Comparison of ENCODE assay signal across 17 mouse cellular contexts in the genomic region with DNA sequence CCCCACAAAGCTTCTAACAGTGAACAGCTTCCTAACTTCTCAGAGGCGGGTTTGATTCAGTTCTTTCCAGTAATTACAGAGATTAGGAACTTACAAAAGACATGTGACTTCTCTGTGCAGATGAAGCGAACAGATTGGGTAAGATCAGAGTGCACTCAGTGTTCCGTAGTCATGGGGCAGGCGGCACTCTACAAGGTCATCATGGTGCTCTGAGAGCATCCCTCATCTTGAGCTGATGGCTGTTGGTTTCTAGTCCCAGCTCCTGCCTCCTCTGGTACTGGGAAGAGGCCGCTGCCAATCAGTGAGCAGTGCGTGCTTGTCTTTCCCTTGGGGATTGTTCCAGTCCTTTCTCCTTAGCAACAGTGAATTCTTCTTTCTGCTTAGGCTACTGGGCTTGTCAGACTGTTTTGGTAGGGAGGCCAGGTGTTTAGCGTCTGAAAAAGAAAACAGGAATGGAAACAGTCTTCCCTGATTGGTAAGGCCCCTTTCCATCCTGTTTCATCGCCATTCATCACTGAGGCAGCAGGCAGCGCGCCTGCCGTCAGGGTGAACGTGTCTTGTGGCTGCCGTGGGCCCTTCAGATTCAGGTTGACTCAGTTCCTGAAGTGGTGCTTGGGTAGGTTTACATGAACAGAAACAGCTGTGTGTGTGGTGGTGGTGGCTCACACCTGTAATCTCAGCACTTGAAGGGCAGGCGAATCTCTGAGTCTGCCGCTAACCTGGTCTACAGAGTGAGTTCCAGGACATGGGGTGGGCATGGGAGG. TPM values are rescaled to one million over a fixed set of nuclear protein-coding genes. Genes with fewer than 3 reads are reported as not detected.
DNase-seq lines count a peak whose midpoint lies in the region; ATAC-seq and TF ChIP-seq lines count a peak whose summit lies in the region.
"Had no signal": no experiment of that assay in that cellular context is flagged by ENCODE, and none has a peak within 500 bp of the region (broad histone marks: within the 10 kb centered on the region; RNA-seq: fewer than 3 reads in every experiment).

No protein-coding gene starts in this region.

- no peak overlapping the region for H3K4me2 ChIP-seq in lung, embryonic 14.5 days
- H3K4me2 ChIP-seq: forebrain, embryonic 13.5 days; hindbrain, embryonic 15.5 days; neural tube, embryonic 15.5 days had no signal

- DNase-seq in lung, embryonic 14.5 days = peak; percentile 37
- no peak for DNase-seq in lung, postnatal 14 days
- peak; percentile 28 to 36 for DNase-seq in B cell, adult 2 months
- DNase-seq in thymus, adult 2 months = peak; percentile 53
- no peak for DNase-seq in frontal cortex, postnatal 25 days (ENCODE audit: low spot score in 2 of 2)
- DNase-seq in kidney, adult 2 months = no peak
- DNase-seq in urinary bladder, adult 18-20 months (ENCODE audit: low spot score in 2 of 2) = no peak
- DNase-seq: adrenal gland, postnatal 25 days; cerebellum, adult 11 months; gastrocnemius, adult 2 months; heart, adult 2 months; liver, postnatal 0 days had no signal

- H3K27ac ChIP-seq in lung, embryonic 14.5 days (ENCODE audit: low read depth) = no peak overlapping the region
- H3K27ac ChIP-seq in thymus, adult 2 months (ENCODE audit: control insufficient read depth, insufficient read depth, low read length) = peak overlapping the region; percentile 80
- H3K27ac ChIP-seq in kidney, adult 2 months (ENCODE audit: insufficient read depth, low read depth, low read length) = no peak overlapping the region
- H3K27ac ChIP-seq: forebrain, embryonic 13.5 days; gastrocnemius, adult 2 months; heart, adult 2 months; hindbrain, embryonic 15.5 days; kidney, postnatal 0 days; neural tube, embryonic 15.5 days had no signal

- no peak; the same call in 1 of the 2 replicates for ATAC-seq in lung, embryonic 14.5 days (ENCODE audit: insufficient read depth)
- peak; percentile 79 for ATAC-seq in activated CD4-positive, CD25-positive, alpha-beta regulatory T cell, adult 4 months
- ATAC-seq: forebrain, embryonic 13.5 days; liver, postnatal 0 days had no signal

- H3K9me3 ChIP-seq in lung, embryonic 14.5 days (ENCODE audit: low read depth, low read length) = no peaks in the 10 kb centered on the region
- H3K9me3 ChIP-seq: forebrain, embryonic 13.5 days; hindbrain, embryonic 15.5 days; neural tube, embryonic 15.5 days had no signal

- no peak for TF ChIP-seq CTCF in lung, embryonic 14.5 days (IDR thresholded peaks at IDR 0.05; ENCODE audit: low read depth)
- TF ChIP-seq CTCF in thymus, adult 2 months (IDR thresholded peaks at IDR 0.05; ENCODE audit: borderline replicate concordance, control insufficient read depth, extremely low read depth, insufficient read depth, low read length, poor library complexity) = 0 out of 2 replicates have a peak, but pooled peaks have one; percentile 17
- TF ChIP-seq CTCF in kidney, adult 2 months (conservative IDR thresholded peaks at IDR 0.05; ENCODE audit: insufficient read depth, insufficient read length, low read depth, low read length) = no peak

- H3K9ac ChIP-seq in lung, embryonic 14.5 days = no peak overlapping the region
- H3K9ac ChIP-seq: forebrain, embryonic 13.5 days; hindbrain, embryonic 15.5 days; liver, postnatal 0 days; neural tube, embryonic 15.5 days had no signal

- WGBS in lung, embryonic 14.5 days = 63% methylated on average over 15 of the region's 15 CpGs
- 26% methylated on average over 15 of the region's 15 CpGs for whole genome bisulfite sequencing in thymus, adult 2 months
- 85% methylated on average over 15 of the region's 15 CpGs for WGBS in kidney, adult 2 months

- H3K27me3 ChIP-seq in lung, embryonic 14.5 days (ENCODE audit: insufficient read depth, low read length) = no peaks in the 10 kb centered on the region
- no peaks in the 10 kb centered on the region for H3K27me3 ChIP-seq in thymus, adult 2 months (ENCODE audit: control insufficient read depth, insufficient read depth, low read length)
- no peaks in the 10 kb centered on the region for H3K27me3 ChIP-seq in kidney, adult 2 months (replicated peaks; ENCODE audit: control insufficient read depth, insufficient read depth, low read length)
- H3K27me3 ChIP-seq: forebrain, embryonic 13.5 days; hindbrain, embryonic 15.5 days; neural tube, embryonic 15.5 days had no signal

- H3K4me1 ChIP-seq in lung, embryonic 14.5 days (ENCODE audit: insufficient read depth) = no peaks in the 10 kb centered on the region
- peaks cover 22% of the 10 kb centered on the region for H3K4me1 ChIP-seq in thymus, adult 2 months (replicated peaks; ENCODE audit: control insufficient read depth, insufficient read depth, low read length)
- H3K4me1 ChIP-seq in kidney, adult 2 months (ENCODE audit: control insufficient read depth, insufficient read depth, low read length) = no peaks in the 10 kb centered on the region
- H3K4me1 ChIP-seq: forebrain, embryonic 13.5 days; hindbrain, embryonic 15.5 days; neural tube, embryonic 15.5 days had no signal

- TF ChIP-seq POLR2A in thymus, adult 2 months (IDR thresholded peaks at IDR 0.05; ENCODE audit: control insufficient read depth, extremely low read depth, insufficient read depth, low read length, poor library complexity) = no peak
- no peak for TF ChIP-seq POLR2A in kidney, adult 2 months (IDR thresholded peaks at IDR 0.05; ENCODE audit: low read depth, low read length)

- 0 out of 2 replicates have a peak, but pooled peaks cover 8% of the 10 kb centered on the region for H3K36me3 ChIP-seq in lung, embryonic 14.5 days (ENCODE audit: insufficient read depth)
- no peaks in the 10 kb centered on the region for H3K36me3 ChIP-seq in thymus, adult 2 months (ENCODE audit: control insufficient read depth, insufficient read depth, low read length)
- H3K36me3 ChIP-seq in kidney, adult 2 months (ENCODE audit: control insufficient read depth, insufficient read depth, low read length) = no peaks in the 10 kb centered on the region
- H3K36me3 ChIP-seq: hindbrain, embryonic 15.5 days had no signal

- H3K4me3 ChIP-seq in lung, embryonic 14.5 days (ENCODE audit: low read depth, low read length) = no peak overlapping the region
- H3K4me3 ChIP-seq in thymus, adult 2 months (ENCODE audit: control insufficient read depth, insufficient read depth, low read length) = no peak overlapping the region; the same call in 1 of the 2 replicates
- H3K4me3 ChIP-seq in kidney, adult 2 months (ENCODE audit: insufficient read depth, low read depth, low read length) = no peak overlapping the region
- H3K4me3 ChIP-seq: forebrain, embryonic 13.5 days; gastrocnemius, adult 2 months; heart, adult 2 months; hindbrain, embryonic 15.5 days; neural tube, embryonic 15.5 days had no signal

RNA-seq across cellular contexts. Expression of a gene that starts 54.8 kb away (rescaled TPM):
- 23.0 and 25.0 TPM in 2 replicates for polyA plus RNA-seq in lung, embryonic 14.5 days (2014; fragmentation: Nextera tagmentation; extraction: Ambion mirVana)
- 10 to 100 TPM; 44.4 to 55.0 TPM for polyA plus RNA-seq in activated CD4-positive, CD25-positive, alpha-beta regulatory T cell, adult 4 months (2017; shearing (Covaris generic))
- 5.4 and 6.4 TPM in 2 replicates for polyA plus RNA-seq in thymus, adult 2 months (2012; rRNA removed)
- polyA plus RNA-seq in kidney, adult 2 months (2012; rRNA removed) = 17.3 and 18.8 TPM in 2 replicates

Comparison
In these comparisons a context has a peak if more than half of its experiments do, and no peak if none do; other contexts are left out.
1. DNase-seq: peak in lung, embryonic 14.5 days (single experiment), B cell, adult 2 months (2 of 2) and thymus, adult 2 months (single experiment); none in lung, postnatal 14 days (single experiment), frontal cortex, postnatal 25 days (0 of 2), kidney, adult 2 months (single experiment) and urinary bladder, adult 18-20 months (0 of 2).